Mouse (Mus musculus) liver, embryonic 14.5 days (tissue): Measurements from ENCODE around the gene Taf8.

Experiments
- CTCF ChIP-seq: IDR thresholded peaks from 2 replicates; pipeline ENCODE4 v1.5.1; 2016; ENCODE audit warnings: antibody characterized with exemption, low read depth, control low read depth
- EP300 ChIP-seq: IDR thresholded peaks from 2 replicates; pipeline ENCODE4 v1.6.1; 2016; ENCODE audit warnings: antibody characterized with exemption, low read depth

- TF ChIP-seq CTCF (peak; percentile 99), EP300 (peak; percentile 74)
Measured at GRCm38 (mm10) chr17:47511111-47512020, 9.3 kb upstream of the Taf8 start.
